Mouse (Mus musculus) hindbrain, embryonic 12.5 days (tissue): Measurements from ENCODE around the gene Dennd6a. TPM values are rescaled to one million over a fixed set of nuclear protein-coding genes. Genes with fewer than 3 reads are reported as not detected.
"Not testable (repeated sequence)": the region's sequence is repeated elsewhere in the genome, so short reads cannot be mapped to it uniquely, and the experiment has no call there.

Source experiments
- ATAC-seq: fragments of 200-750 bp; cut with Nextera tagmentation; 2 replicates; pipeline ENCODE4 v1.8.0; 2017; ENCODE audit warnings: moderate TSS enrichment; ENCODE audit not compliant: low FRiP score
- H3K27ac ChIP-seq: fragments of 300-500 bp; sonication (generic); 2 replicates; pipeline ENCODE4 v1.5.1; 2016; ENCODE audit warnings: mild to moderate bottlenecking
- H3K27me3 ChIP-seq: fragments of 300-500 bp; sonication (generic); 2 replicates; pipeline ENCODE4 v1.6.1; 2016; ENCODE audit warnings: mild to moderate bottlenecking
- H3K36me3 ChIP-seq: fragments of 300-500 bp; sonication (generic); 2 replicates; pipeline ENCODE4 v1.6.1; 2016; ENCODE audit warnings: mild to moderate bottlenecking
- H3K4me1 ChIP-seq: fragments of 300-500 bp; sonication (generic); 2 replicates; pipeline ENCODE4 v1.6.1; 2016
- H3K4me2 ChIP-seq: fragments of 300-500 bp; sonication (generic); replicated peaks from 2 replicates; pipeline ENCODE4 v1.6.1; 2016; ENCODE audit warnings: mild to moderate bottlenecking
- H3K4me3 ChIP-seq: fragments of 300-500 bp; sonication (generic); 2 replicates; pipeline ENCODE4 v1.5.1; 2016; ENCODE audit warnings: mild to moderate bottlenecking
- H3K9ac ChIP-seq: fragments of 300-500 bp; sonication (generic); 2 replicates; pipeline ENCODE4 v1.6.1; 2016; ENCODE audit warnings: mild to moderate bottlenecking, moderate library complexity
- H3K9me3 ChIP-seq: fragments of 300-500 bp; sonication (generic); replicated peaks from 2 replicates; pipeline ENCODE4 v1.6.1; 2016; ENCODE audit warnings: mild to moderate bottlenecking
- WGBS: fragments of 180-500 bp; shearing (Covaris S2); methylation state at CpG from one replicate; pipeline ENCODE4 v1.1.7; 2016; 5-methylcytosine and 5-hydroxymethylcytosine counted together
- polyA plus RNA-seq: library from polyadenylated mRNA; unstranded; fragments of >200 nt; fragmentation: Nextera tagmentation; extraction: Ambion mirVana; gene quantifications from 2 replicates; pipeline ENCODE4 v1.2.1, GENCODE M21; 2016

Gene Dennd6a
- polyA plus RNA-seq, 1 experiment from 2014 or later = 28.9 TPM

GRCm38 (mm10) chr14:26662016-26662415, 88.4 kb downstream of the Dennd6a start:
- WGBS = 95% methylated on average over 3 of the region's 3 CpGs
- H3K4me3 ChIP-seq = no peak overlapping the region
- no peaks in the 10 kb centered on the region for H3K9me3 ChIP-seq
- H3K27ac ChIP-seq = no peak overlapping the region
- no peak overlapping the region for H3K4me2 ChIP-seq
- peaks cover 31% of the 10 kb centered on the region for H3K36me3 ChIP-seq
- H3K4me1 ChIP-seq = peaks cover 11% of the 10 kb centered on the region
- ATAC-seq = no peak
- H3K9ac ChIP-seq = no peak overlapping the region
- H3K27me3 ChIP-seq = no peaks in the 10 kb centered on the region

- H3K36me3 ChIP-seq = peaks cover 27% of the 10 kb centered on the region
- peaks cover 15% of the 10 kb centered on the region for H3K4me1 ChIP-seq
- 96% methylated on average over 2 of the region's 2 CpGs for WGBS
- H3K9me3 ChIP-seq = no peaks in the 10 kb centered on the region
- no peaks in the 10 kb centered on the region for H3K27me3 ChIP-seq
- ATAC-seq = no peak
- no peak overlapping the region for H3K4me2 ChIP-seq
- H3K9ac ChIP-seq = no peak overlapping the region
- H3K27ac ChIP-seq = no peak overlapping the region
- no peak overlapping the region for H3K4me3 ChIP-seq
Observed at GRCm38 (mm10) chr14:26662488-26662887, 88.8 kb downstream of the Dennd6a start.

- no peak for ATAC-seq
- Histone ChIP-seq H3K27ac (no peak overlapping the region), H3K27me3 (no peaks in the 10 kb centered on the region), H3K4me1 (peaks cover 27% of the 10 kb centered on the region), H3K9me3 (no peaks in the 10 kb centered on the region), H3K4me2 (no peak overlapping the region), H3K4me3 (no peak overlapping the region), H3K36me3 (peaks cover 23% of the 10 kb centered on the region), H3K9ac (no peak overlapping the region)
- 92% methylated on average over 2 of the region's 2 CpGs for WGBS
Observed at GRCm38 (mm10) chr14:26663851-26664250, 90.2 kb downstream of the Dennd6a start.

GRCm38 (mm10) chr14:26667991-26668370, 94.3 kb downstream of the Dennd6a start:
- Histone ChIP-seq H3K4me3 (peak overlapping the region; percentile 96), H3K36me3 (peaks cover 20% of the 10 kb centered on the region), H3K4me1 (peaks cover 32% of the 10 kb centered on the region), H3K27me3 (no peaks in the 10 kb centered on the region), H3K9me3 (no peaks in the 10 kb centered on the region), H3K4me2 (peak overlapping the region; percentile 98), H3K9ac (peak overlapping the region; percentile 90), H3K27ac (no peak overlapping the region)
- no peak for ATAC-seq
- 27% methylated on average over 6 of the region's 6 CpGs for WGBS

- peaks cover 19% of the 10 kb centered on the region for H3K36me3 ChIP-seq
- peak; percentile 43 for ATAC-seq
- no peaks in the 10 kb centered on the region for H3K9me3 ChIP-seq
Observed at GRCm38 (mm10) chr14:26668371-26669291, 95.0 kb downstream of the Dennd6a start.

GRCm38 (mm10) chr14:26669292-26670073, 95.8 kb downstream of the Dennd6a start, which contains the start of gene Pde12:
Gene Pde12 (minus strand): TSS chr14:26669883.
- WGBS = under 1% methylated on average over 70 of the region's 70 CpGs
- H3K27ac ChIP-seq = peak within 1 kb of the TSS; percentile 83
- ATAC-seq = peak; percentile 95

More at GRCm38 (mm10) chr14:26668371-26669291, 95.0 kb downstream of the Dennd6a start:
- H3K9ac ChIP-seq = peak overlapping the region; percentile 90
- WGBS = 2% methylated on average over 73 of the region's 73 CpGs
- peaks cover 32% of the 10 kb centered on the region for H3K4me1 ChIP-seq
- H3K27me3 ChIP-seq = no peaks in the 10 kb centered on the region
- H3K4me3 ChIP-seq = peak overlapping the region; percentile 96
- peak overlapping the region; percentile 98 for H3K4me2 ChIP-seq
- H3K27ac ChIP-seq = peak overlapping the region; percentile 83

GRCm38 (mm10) chr14:26670964-26671363, 97.3 kb downstream of the Dennd6a start:
- Histone ChIP-seq H3K4me1 (peaks cover 31% of the 10 kb centered on the region), H3K27ac (no peak overlapping the region), H3K9me3 (no peaks in the 10 kb centered on the region), H3K27me3 (no peaks in the 10 kb centered on the region; the same call in 1 of the 2 replicates), H3K4me3 (no peak overlapping the region), H3K4me2 (peak overlapping the region; percentile 98; the same call in 1 of the 2 replicates), H3K36me3 (peaks cover 5% of the 10 kb centered on the region), H3K9ac (no peak overlapping the region)
- ATAC-seq = no peak

More at GRCm38 (mm10) chr14:26669292-26670073, 95.8 kb downstream of the Dennd6a start, which contains the start of gene Pde12:
- Histone ChIP-seq H3K9ac (peak within 1 kb of the TSS; percentile 90), H3K4me3 (peak within 1 kb of the TSS; percentile 96), H3K4me1 (peaks cover 32% of the 10 kb centered on the region), H3K36me3 (peaks cover 16% of the 10 kb centered on the region), H3K4me2 (peak within 1 kb of the TSS; percentile 98), H3K9me3 (no peaks in the 10 kb centered on the region), H3K27me3 (no peaks in the 10 kb centered on the region)

GRCm38 (mm10) chr14:26671870-26672615, 98.4 kb downstream of the Dennd6a start:
- H3K36me3 ChIP-seq, H3K27me3 ChIP-seq, H3K9ac ChIP-seq, H3K4me2 ChIP-seq, H3K9me3 ChIP-seq, H3K27ac ChIP-seq, H3K4me3 ChIP-seq, ATAC-seq: not testable (repeated sequence)
- 65% methylated on average over 17 of the region's 17 CpGs for WGBS
- H3K4me1 ChIP-seq = peaks cover 21% of the 10 kb centered on the region

- not testable (repeated sequence) for H3K4me2 ChIP-seq, H3K36me3 ChIP-seq, ATAC-seq, H3K4me3 ChIP-seq, H3K9ac ChIP-seq, H3K27me3 ChIP-seq, H3K4me1 ChIP-seq, H3K9me3 ChIP-seq, H3K27ac ChIP-seq
- WGBS = 81% methylated on average over 2 of the region's 2 CpGs
Observed at GRCm38 (mm10) chr14:26674476-26675169, 101.0 kb downstream of the Dennd6a start.

GRCm38 (mm10) chr14:26675371-26675770, 101.7 kb downstream of the Dennd6a start:
- Histone ChIP-seq H3K4me1 (peaks cover 4% of the 10 kb centered on the region), H3K9me3 (no peaks in the 10 kb centered on the region), H3K27ac (no peak overlapping the region), H3K4me3 (no peak overlapping the region), H3K4me2 (no peak overlapping the region), H3K27me3 (no peaks in the 10 kb centered on the region; the same call in 1 of the 2 replicates), H3K36me3 (no peaks in the 10 kb centered on the region), H3K9ac (no peak overlapping the region)
- WGBS = 21% methylated on average over 12 of the region's 12 CpGs
- no peak for ATAC-seq

- H3K9ac ChIP-seq = no peak overlapping the region
- H3K27ac ChIP-seq = no peak overlapping the region
- no peaks in the 10 kb centered on the region; the same call in 1 of the 2 replicates for H3K4me1 ChIP-seq
- H3K9me3 ChIP-seq = no peaks in the 10 kb centered on the region
- no peak overlapping the region for H3K4me3 ChIP-seq
- H3K4me2 ChIP-seq = no peak overlapping the region
- no peaks in the 10 kb centered on the region for H3K36me3 ChIP-seq
- no peak for ATAC-seq
- WGBS = 75% methylated on average over 5 of the region's 5 CpGs
- H3K27me3 ChIP-seq = no peaks in the 10 kb centered on the region; the same call in 1 of the 2 replicates
Observed at GRCm38 (mm10) chr14:26675791-26676190, 102.1 kb downstream of the Dennd6a start.
